8 mouse cellular contexts compared by ENCODE assay signal in the genomic region with DNA sequence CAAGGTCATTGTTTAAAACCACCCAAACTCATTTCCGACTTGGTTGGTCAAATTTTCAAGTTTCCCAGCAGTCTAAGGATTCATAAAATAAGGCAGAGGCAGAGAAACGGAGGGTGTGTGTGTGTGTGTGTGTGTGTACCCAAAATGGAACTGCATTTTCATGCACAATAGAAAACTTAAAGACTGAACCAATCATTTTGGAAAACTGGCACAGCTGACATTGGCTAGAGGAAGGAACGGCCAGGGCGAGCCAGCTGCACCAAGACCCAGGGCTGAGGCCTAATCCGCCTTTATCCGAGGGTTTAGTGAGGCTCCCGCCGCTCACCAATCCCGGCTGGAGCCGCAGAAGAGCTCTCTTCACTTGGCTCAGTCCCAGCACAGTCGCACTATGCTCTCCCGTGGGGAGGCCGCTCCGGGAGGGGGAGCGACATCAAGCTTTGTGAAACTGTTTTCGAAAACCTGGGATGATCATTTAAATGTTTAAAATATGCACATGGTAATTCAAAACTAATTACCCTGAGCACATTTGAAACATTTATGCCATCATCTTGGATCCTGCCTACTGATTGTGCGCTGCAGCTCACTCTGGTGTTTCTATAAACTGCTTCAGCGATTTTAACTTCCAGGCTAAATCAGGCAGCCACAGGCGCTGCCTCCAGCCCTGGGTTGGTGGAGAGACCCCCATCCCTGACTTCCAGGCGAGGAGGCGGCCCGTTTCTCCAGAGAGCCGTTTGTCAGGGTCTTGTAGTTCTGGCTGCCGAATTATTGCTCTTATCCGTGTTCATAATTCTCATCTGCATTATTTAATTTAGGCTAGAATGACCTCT. TPM values are rescaled to one million over a fixed set of nuclear protein-coding genes. Genes with fewer than 3 reads are reported as not detected.
DNase-seq lines count a peak whose midpoint lies in the region; ATAC-seq and TF ChIP-seq lines count a peak whose summit lies in the region.

No protein-coding gene starts in this region.

- H3K79me2 ChIP-seq in heart, adult 2 months (replicated peaks; ENCODE audit: control insufficient read depth, insufficient read depth, low read length), result no peaks in the 10 kb centered on the region

- H3K4me3 ChIP-seq in heart, embryonic 16.5 days (ENCODE audit: low read length), result peak overlapping the region; percentile 3; the same call in 1 of the 2 replicates
- no peak overlapping the region for H3K4me3 ChIP-seq in heart, adult 2 months
- H3K4me3 ChIP-seq in embryonic facial prominence, embryonic 11.5 days (ENCODE audit: low read depth, low read length), result no peak overlapping the region
- H3K4me3 ChIP-seq in intestine, embryonic 16.5 days (ENCODE audit: low read length), result no peak overlapping the region
- H3K4me3 ChIP-seq in midbrain, embryonic 12.5 days, result no peak overlapping the region

- no peaks in the 10 kb centered on the region for H3K36me3 ChIP-seq in heart, embryonic 16.5 days (ENCODE audit: control insufficient read depth, insufficient read depth)
- H3K36me3 ChIP-seq in heart, adult 2 months (ENCODE audit: control insufficient read depth, insufficient read depth, low read length), result no peaks in the 10 kb centered on the region
- no peaks in the 10 kb centered on the region for H3K36me3 ChIP-seq in embryonic facial prominence, embryonic 11.5 days (replicated peaks; ENCODE audit: control insufficient read depth, insufficient read depth, low read depth, low read length)
- no peaks in the 10 kb centered on the region for H3K36me3 ChIP-seq in intestine, embryonic 16.5 days (ENCODE audit: control insufficient read depth, insufficient read depth, low read length)
- no peaks in the 10 kb centered on the region for H3K36me3 ChIP-seq in midbrain, embryonic 12.5 days

- peaks cover 54% of the 10 kb centered on the region for H3K4me1 ChIP-seq in heart, embryonic 16.5 days (ENCODE audit: control insufficient read depth, insufficient read depth, low read length)
- H3K4me1 ChIP-seq in heart, adult 2 months (ENCODE audit: control insufficient read depth, insufficient read depth, low read length), result peaks cover 2% of the 10 kb centered on the region; the same call in 1 of the 2 replicates
- H3K4me1 ChIP-seq in embryonic facial prominence, embryonic 11.5 days (ENCODE audit: control insufficient read depth, insufficient read depth, low read length), result no peaks in the 10 kb centered on the region
- H3K4me1 ChIP-seq in intestine, embryonic 16.5 days (ENCODE audit: control insufficient read depth, insufficient read depth, low read length), result peaks cover 9% of the 10 kb centered on the region; the same call in 1 of the 2 replicates
- peaks cover 40% of the 10 kb centered on the region for H3K4me1 ChIP-seq in midbrain, embryonic 12.5 days

- peak; percentile 57 for ATAC-seq in heart, embryonic 16.5 days (replicated peaks; ENCODE audit: extremely low read depth, insufficient read depth, low FRiP score)
- ATAC-seq in embryonic facial prominence, embryonic 11.5 days (replicated peaks; ENCODE audit: insufficient number of reproducible peaks, low FRiP score, low TSS enrichment, low read depth), result no peak
- ATAC-seq in intestine, embryonic 16.5 days, result no peak
- ATAC-seq in midbrain, embryonic 12.5 days (ENCODE audit: low FRiP score, low read depth), result peak; percentile 76

- no peak for TF ChIP-seq CTCF in heart, adult 2 months (IDR thresholded peaks at IDR 0.05)

- H3K9ac ChIP-seq in heart, embryonic 16.5 days (ENCODE audit: low read length), result peak overlapping the region; percentile 3; the same call in 1 of the 2 replicates
- H3K9ac ChIP-seq in heart, adult 2 months (ENCODE audit: low read depth, low read length), result no peak overlapping the region; the same call in 1 of the 2 replicates
- H3K9ac ChIP-seq in embryonic facial prominence, embryonic 11.5 days (replicated peaks; ENCODE audit: low read length), result peak overlapping the region; percentile 20; the same call in 1 of the 2 replicates
- H3K9ac ChIP-seq in intestine, embryonic 16.5 days (ENCODE audit: low read depth, low read length), result 0 out of 2 replicates have a peak overlapping the region, but pooled peaks have one; percentile 21
- H3K9ac ChIP-seq in midbrain, embryonic 12.5 days (replicated peaks), result peak overlapping the region; percentile 50; the same call in 1 of the 2 replicates

- peak overlapping the region; percentile 46 for H3K27ac ChIP-seq in heart, embryonic 16.5 days (ENCODE audit: low read length)
- no peak overlapping the region; the same call in 1 of the 2 replicates for H3K27ac ChIP-seq in heart, adult 2 months
- no peak overlapping the region for H3K27ac ChIP-seq in embryonic facial prominence, embryonic 11.5 days (replicated peaks; ENCODE audit: low read depth, low read length)
- H3K27ac ChIP-seq in intestine, embryonic 16.5 days (ENCODE audit: low read length), result no peak overlapping the region
- peak overlapping the region; percentile 79 for H3K27ac ChIP-seq in midbrain, embryonic 12.5 days (replicated peaks)

- TF ChIP-seq POLR2A in heart, adult 2 months (IDR thresholded peaks at IDR 0.05; ENCODE audit: insufficient read depth, low read depth, low read length), result no peak

- no peak for DNase-seq in heart, adult 2 months
- DNase-seq in embryonic facial prominence, embryonic 11.5 days (ENCODE audit: low spot score), result peak; percentile 50
- DNase-seq in cerebellum, adult 8-10 months, result no peak
- DNase-seq in cerebellum, adult 9-10 months, result no peak
- DNase-seq in thymus, postnatal 25 days, result no peak

- peak overlapping the region; percentile 47 for H3K4me2 ChIP-seq in heart, embryonic 16.5 days (ENCODE audit: low read depth, low read length)
- no peak overlapping the region; the same call in 1 of the 2 replicates for H3K4me2 ChIP-seq in embryonic facial prominence, embryonic 11.5 days (ENCODE audit: low read depth, low read length)
- H3K4me2 ChIP-seq in intestine, embryonic 16.5 days (ENCODE audit: low read depth, low read length), result no peak overlapping the region
- peak overlapping the region; percentile 37 for H3K4me2 ChIP-seq in midbrain, embryonic 12.5 days (replicated peaks)

- TF ChIP-seq EP300 in heart, adult 2 months (IDR thresholded peaks at IDR 0.05; ENCODE audit: insufficient read depth, low read depth, low read length), result no peak

- 24% methylated on average over 25 of the region's 25 CpGs for WGBS in heart, embryonic 16.5 days
- 30% methylated on average over 25 of the region's 25 CpGs for WGBS in heart, adult 2 months
- WGBS in embryonic facial prominence, embryonic 11.5 days, result 22% methylated on average over 25 of the region's 25 CpGs
- WGBS in intestine, embryonic 16.5 days, result 46% methylated on average over 25 of the region's 25 CpGs
- WGBS in midbrain, embryonic 12.5 days, result 13% methylated on average over 25 of the region's 25 CpGs

- no peaks in the 10 kb centered on the region for H3K9me3 ChIP-seq in heart, embryonic 16.5 days (replicated peaks; ENCODE audit: control insufficient read depth, low read length)
- H3K9me3 ChIP-seq in embryonic facial prominence, embryonic 11.5 days (replicated peaks; ENCODE audit: control insufficient read depth, low read length), result no peaks in the 10 kb centered on the region
- H3K9me3 ChIP-seq in intestine, embryonic 16.5 days (ENCODE audit: control insufficient read depth, low read length), result no peaks in the 10 kb centered on the region
- no peaks in the 10 kb centered on the region for H3K9me3 ChIP-seq in midbrain, embryonic 12.5 days

- no peaks in the 10 kb centered on the region for H3K27me3 ChIP-seq in heart, embryonic 16.5 days (ENCODE audit: control insufficient read depth, insufficient read depth, low read length)
- no peaks in the 10 kb centered on the region for H3K27me3 ChIP-seq in heart, adult 2 months (ENCODE audit: control insufficient read depth, insufficient read depth, low read length)
- H3K27me3 ChIP-seq in embryonic facial prominence, embryonic 11.5 days (ENCODE audit: control insufficient read depth, insufficient read depth, low read length), result peaks cover 10% of the 10 kb centered on the region
- H3K27me3 ChIP-seq in intestine, embryonic 16.5 days (replicated peaks; ENCODE audit: control insufficient read depth, insufficient read depth, low read length), result no peaks in the 10 kb centered on the region; the same call in 1 of the 2 replicates
- peaks cover 14% of the 10 kb centered on the region for H3K27me3 ChIP-seq in midbrain, embryonic 12.5 days

- intact Hi-C loops in heart, adult 2 months (cut with DNase I), result loop anchor here (1.0 to 2.0 kb wide), 4 partner anchors 37 to 345 kb away; partner anchors contain the start of gene Ovca2

RNA-seq across cellular contexts. Expression of gene Rpa1, which starts 56.5 kb away (rescaled TPM):
- polyA plus RNA-seq in heart, embryonic 16.5 days (2015; fragmentation: Nextera tagmentation; extraction: Ambion mirVana), result 95.1 and 96.0 TPM in 2 replicates
- total RNA-seq in heart, adult 2 months (2021), result 10 to 100 TPM; 54.8 to 60.7 TPM
- 16.8 and 24.8 TPM in 2 replicates for polyA plus RNA-seq in heart, adult 2 months (2012; rRNA removed)
- 138 and 150 TPM in 2 replicates for polyA plus RNA-seq in embryonic facial prominence, embryonic 11.5 days (2014; fragmentation: Nextera tagmentation; extraction: Ambion mirVana)
- polyA plus RNA-seq in intestine, embryonic 16.5 days (2015; fragmentation: Nextera tagmentation; extraction: Ambion mirVana), result 82.8 and 91.9 TPM in 2 replicates
- 107 and 110 TPM in 2 replicates for polyA plus RNA-seq in midbrain, embryonic 12.5 days (2016; fragmentation: Nextera tagmentation; extraction: Ambion mirVana)

RNA-seq across cellular contexts. Expression of gene Smyd4, which starts 56.6 kb away (rescaled TPM):
- 13.8 and 16.3 TPM in 2 replicates for polyA plus RNA-seq in heart, embryonic 16.5 days (2015; fragmentation: Nextera tagmentation; extraction: Ambion mirVana)
- total RNA-seq in heart, adult 2 months (2021), result 1 to 10 TPM; 5.7 to 6.4 TPM
- 3.2 and 3.9 TPM in 2 replicates for polyA plus RNA-seq in heart, adult 2 months (2012; rRNA removed)
- polyA plus RNA-seq in embryonic facial prominence, embryonic 11.5 days (2014; fragmentation: Nextera tagmentation; extraction: Ambion mirVana), result 13.2 and 13.6 TPM in 2 replicates
- 7.2 and 8.2 TPM in 2 replicates for polyA plus RNA-seq in intestine, embryonic 16.5 days (2015; fragmentation: Nextera tagmentation; extraction: Ambion mirVana)
- polyA plus RNA-seq in midbrain, embryonic 12.5 days (2016; fragmentation: Nextera tagmentation; extraction: Ambion mirVana), result 16.3 and 16.6 TPM in 2 replicates

Comparison
In these comparisons a context has a peak if more than half of its experiments do, and no peak if none do; other contexts are left out.
1. H3K27ac ChIP-seq: peak in heart, embryonic 16.5 days (single experiment) and midbrain, embryonic 12.5 days (single experiment); none in heart, adult 2 months (single experiment), embryonic facial prominence, embryonic 11.5 days (single experiment) and intestine, embryonic 16.5 days (single experiment).
2. ATAC-seq: peak in heart, embryonic 16.5 days (single experiment) and midbrain, embryonic 12.5 days (single experiment); none in embryonic facial prominence, embryonic 11.5 days (single experiment) and intestine, embryonic 16.5 days (single experiment).
3. H3K4me2 ChIP-seq: peak in heart, embryonic 16.5 days (single experiment) and midbrain, embryonic 12.5 days (single experiment); none in embryonic facial prominence, embryonic 11.5 days (single experiment) and intestine, embryonic 16.5 days (single experiment).